ENCODE assay signal across 17 mouse cellular contexts in the genomic region with DNA sequence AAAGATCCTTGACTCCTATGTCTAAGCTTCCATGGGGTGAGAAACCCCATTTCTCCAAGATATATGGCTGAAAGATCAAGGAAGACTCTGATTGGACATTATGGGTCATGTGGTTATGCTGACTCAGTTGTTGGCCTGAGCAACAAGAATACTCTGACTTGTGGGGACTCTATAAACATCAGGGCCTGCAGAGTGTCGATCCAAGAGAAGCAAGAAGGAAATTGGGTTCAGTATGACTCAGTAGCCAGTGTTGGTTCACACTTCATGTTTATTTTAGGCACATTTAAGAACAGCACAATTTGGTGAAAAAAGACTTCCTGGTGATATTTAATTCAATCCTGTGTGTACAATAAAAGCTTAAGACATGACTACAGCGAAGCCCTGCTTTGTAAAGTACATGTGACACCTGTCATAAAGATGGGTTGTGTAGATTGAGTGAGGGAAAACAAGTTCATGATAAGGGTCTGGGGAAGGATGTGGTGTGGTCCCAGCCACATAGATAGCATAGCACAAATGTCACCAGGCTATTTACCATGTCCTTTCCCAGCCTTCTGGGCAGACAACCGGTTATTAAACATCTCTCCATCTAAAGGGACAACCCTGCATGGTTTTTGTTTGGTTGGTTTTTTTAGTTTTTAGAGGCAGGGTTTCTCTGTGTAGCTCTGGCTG. TPM values are rescaled to one million over a fixed set of nuclear protein-coding genes. Genes with fewer than 3 reads are reported as not detected.
DNase-seq lines count a peak whose midpoint lies in the region; ATAC-seq and TF ChIP-seq lines count a peak whose summit lies in the region.
"Had no signal": no experiment of that assay in that cellular context is flagged by ENCODE, and none has a peak within 500 bp of the region (broad histone marks: within the 10 kb centered on the region; RNA-seq: fewer than 3 reads in every experiment).

No protein-coding gene starts in this region.

- peaks cover 3% of the 10 kb centered on the region; the same call in 1 of the 2 replicates for H3K27me3 ChIP-seq in hindbrain, embryonic 10.5 days (ENCODE audit: insufficient read depth, poor library complexity, severe bottlenecking)
- H3K27me3 ChIP-seq in hindbrain, embryonic 11.5 days (ENCODE audit: control insufficient read depth, insufficient read depth, low read length): no peaks in the 10 kb centered on the region
- H3K27me3 ChIP-seq: embryonic facial prominence, embryonic 12.5 days; limb, embryonic 12.5 days had no signal

- H3K4me3 ChIP-seq in hindbrain, embryonic 10.5 days: no peak overlapping the region
- no peak overlapping the region for H3K4me3 ChIP-seq in hindbrain, embryonic 11.5 days (ENCODE audit: low read depth, low read length)
- no peak overlapping the region for H3K4me3 ChIP-seq in embryonic fibroblast, embryonic 13.5 days (ENCODE audit: insufficient read depth, low read length)
- H3K4me3 ChIP-seq: embryonic facial prominence, embryonic 12.5 days; limb, embryonic 12.5 days had no signal

- no peak overlapping the region for H3K4me2 ChIP-seq in hindbrain, embryonic 11.5 days (replicated peaks; ENCODE audit: low read depth, low read length)
- H3K4me2 ChIP-seq: embryonic facial prominence, embryonic 12.5 days; limb, embryonic 12.5 days had no signal

- no peak for ATAC-seq in hindbrain, embryonic 11.5 days (ENCODE audit: low FRiP score)
- ATAC-seq in megakaryocyte progenitor cell, adult 5-6 weeks (replicated peaks; ENCODE audit: poor library complexity): peak; percentile 31; the same call in 1 of the 2 replicates
- ATAC-seq: CD4-positive, CD25-positive, alpha-beta regulatory T cell, adult 4 months had no signal

- H3K4me1 ChIP-seq in hindbrain, embryonic 10.5 days (replicated peaks): peaks cover 10% of the 10 kb centered on the region
- no peaks in the 10 kb centered on the region for H3K4me1 ChIP-seq in hindbrain, embryonic 11.5 days (replicated peaks; ENCODE audit: control insufficient read depth, insufficient read depth, low read length)
- H3K4me1 ChIP-seq in embryonic fibroblast, embryonic 13.5 days (ENCODE audit: control insufficient read depth, insufficient read depth, low read length): peaks cover 18% of the 10 kb centered on the region
- H3K4me1 ChIP-seq: limb, embryonic 12.5 days had no signal

- no peak for DNase-seq in hindbrain, embryonic 10.5 days (ENCODE audit: low spot score)
- no peak for DNase-seq in hindbrain, embryonic 11.5 days (ENCODE audit: low spot score)
- peak; percentile 91 for DNase-seq in 416B (ENCODE audit: low read depth)
- no peak for DNase-seq in cerebellum, adult 11 months
- DNase-seq in heart, adult 18-20 months: no peak
- no peak for DNase-seq in right cerebral cortex, postnatal 14 days
- DNase-seq: adrenal gland, postnatal 25 days; cerebellum, adult 2 months; heart, postnatal 10 days; kidney, adult 8-10 months; lung, adult 2 months; thymus, postnatal 4 days had no signal

- peak overlapping the region; percentile 69 for H3K27ac ChIP-seq in hindbrain, embryonic 10.5 days
- no peak overlapping the region for H3K27ac ChIP-seq in hindbrain, embryonic 11.5 days (ENCODE audit: low read depth, low read length)
- H3K27ac ChIP-seq in embryonic fibroblast, embryonic 13.5 days (ENCODE audit: insufficient read depth, low read length): peak overlapping the region; percentile 5; the same call in 1 of the 2 replicates
- H3K27ac ChIP-seq: embryonic facial prominence, embryonic 12.5 days; limb, embryonic 12.5 days had no signal

- no peak for TF ChIP-seq POLR2A in embryonic fibroblast, embryonic 13.5 days (IDR thresholded peaks at IDR 0.05; ENCODE audit: low read depth, low read length)

- H3K9me3 ChIP-seq in hindbrain, embryonic 10.5 days: no peaks in the 10 kb centered on the region
- H3K9me3 ChIP-seq in hindbrain, embryonic 11.5 days (ENCODE audit: control insufficient read depth, low read length): no peaks in the 10 kb centered on the region
- H3K9me3 ChIP-seq: embryonic facial prominence, embryonic 12.5 days; limb, embryonic 12.5 days had no signal

- no peak overlapping the region for H3K9ac ChIP-seq in hindbrain, embryonic 11.5 days (ENCODE audit: low read depth, low read length)
- H3K9ac ChIP-seq: embryonic facial prominence, embryonic 12.5 days; limb, embryonic 12.5 days had no signal

- no peak for TF ChIP-seq CTCF in embryonic fibroblast, embryonic 13.5 days (IDR thresholded peaks at IDR 0.05; ENCODE audit: borderline replicate concordance, insufficient read depth, low read length)

- H3K36me3 ChIP-seq in hindbrain, embryonic 10.5 days: no peaks in the 10 kb centered on the region
- no peaks in the 10 kb centered on the region for H3K36me3 ChIP-seq in hindbrain, embryonic 11.5 days (ENCODE audit: control insufficient read depth, insufficient read depth, low read length)
- H3K36me3 ChIP-seq: embryonic facial prominence, embryonic 12.5 days; limb, embryonic 12.5 days had no signal

- 89% methylated on average over 3 of the region's 3 CpGs for WGBS in hindbrain, embryonic 10.5 days
- 83% methylated on average over 3 of the region's 3 CpGs for WGBS in hindbrain, embryonic 11.5 days

RNA-seq across cellular contexts. Expression of gene Slc41a3, which starts 44.0 kb away (rescaled TPM):
- polyA plus RNA-seq in hindbrain, embryonic 10.5 days (2016; fragmentation: Nextera tagmentation; extraction: Ambion mirVana): 2.8 and 3.6 TPM in 2 replicates
- 3.2 and 3.5 TPM in 2 replicates for polyA plus RNA-seq in hindbrain, embryonic 11.5 days (2014; fragmentation: Nextera tagmentation; extraction: Ambion mirVana)
- 7.0 and 8.7 TPM in 2 replicates for polyA plus RNA-seq in embryonic fibroblast, embryonic 13.5 days (2011; ENCODE audit: insufficient read length, low read depth, missing spikeins)
- 3.3 and 6.4 TPM in 2 replicates for total RNA-seq in megakaryocyte progenitor cell, adult 5-6 weeks (2015)
- 2.4 and 4.0 TPM in 2 replicates for total RNA-seq in megakaryocyte progenitor cell, adult 5-6 weeks (2017)
- 100 to 1,000 TPM; 127 to 149 TPM for total RNA-seq in heart, adult 18-20 months (2021)
